ENCODE assay signal across 11 mouse cellular contexts in genomic region chr6:136964609-136965510, GRCm38 (mm10). TPM values are rescaled to one million over a fixed set of nuclear protein-coding genes. Genes with fewer than 3 reads are reported as not detected.
A peak's percentile ranks its signal among the peaks of the same experiment; 100 is the strongest.
DNase-seq lines count a peak whose midpoint lies in the region; ATAC-seq lines count a peak whose summit lies in the region.
"Had no signal": no experiment of that assay in that cellular context is flagged by ENCODE, and none has a peak within 500 bp of the region (broad histone marks: within the 10 kb centered on the region; RNA-seq: fewer than 3 reads in every experiment).

No protein-coding gene starts in this region.

- no peak overlapping the region for H3K27ac ChIP-seq in hindbrain, embryonic 11.5 days (ENCODE audit: low read depth, low read length)
- no peak overlapping the region for H3K27ac ChIP-seq in hindbrain, embryonic 13.5 days
- H3K27ac ChIP-seq: neural tube, embryonic 13.5 days had no signal

- no peaks in the 10 kb centered on the region for H3K36me3 ChIP-seq in hindbrain, embryonic 11.5 days (ENCODE audit: control insufficient read depth, insufficient read depth, low read length)
- H3K36me3 ChIP-seq in hindbrain, embryonic 13.5 days, result no peaks in the 10 kb centered on the region
- H3K36me3 ChIP-seq: neural tube, embryonic 13.5 days had no signal

- peak; percentile 65 for ATAC-seq in granulocyte monocyte progenitor cell, adult 5-6 weeks (replicated peaks; ENCODE audit: poor library complexity, severe bottlenecking)
- ATAC-seq in megakaryocyte progenitor cell, adult 5-6 weeks (replicated peaks; ENCODE audit: poor library complexity), result peak; percentile 68
- no peak for ATAC-seq in hindbrain, embryonic 11.5 days (ENCODE audit: low FRiP score)
- ATAC-seq in hindbrain, embryonic 13.5 days (ENCODE audit: low FRiP score), result no peak
- ATAC-seq: hindbrain, embryonic 16.5 days had no signal

- no peak overlapping the region for H3K4me2 ChIP-seq in hindbrain, embryonic 11.5 days (replicated peaks; ENCODE audit: low read depth, low read length)
- H3K4me2 ChIP-seq in hindbrain, embryonic 13.5 days, result no peak overlapping the region
- H3K4me2 ChIP-seq: neural tube, embryonic 13.5 days had no signal

- no peaks in the 10 kb centered on the region for H3K9me3 ChIP-seq in hindbrain, embryonic 11.5 days (ENCODE audit: control insufficient read depth, low read length)
- no peaks in the 10 kb centered on the region for H3K9me3 ChIP-seq in hindbrain, embryonic 13.5 days
- H3K9me3 ChIP-seq: neural tube, embryonic 13.5 days had no signal

- peak; percentile 64 for DNase-seq in 3T3-L1 (ENCODE audit: low read depth, low spot score)
- DNase-seq in 416B (ENCODE audit: low read depth), result peak; percentile 90
- DNase-seq in left cerebral cortex, adult 8-10 months (ENCODE audit: low spot score in 2 of 2), result no peak
- no peak for DNase-seq in hindbrain, embryonic 11.5 days (ENCODE audit: low spot score)
- no peak for DNase-seq in urinary bladder, postnatal 14 days (ENCODE audit: low spot score)

- no peak overlapping the region for H3K9ac ChIP-seq in hindbrain, embryonic 11.5 days (ENCODE audit: low read depth, low read length)
- no peak overlapping the region for H3K9ac ChIP-seq in hindbrain, embryonic 13.5 days
- H3K9ac ChIP-seq: neural tube, embryonic 13.5 days had no signal

- no peaks in the 10 kb centered on the region for H3K4me1 ChIP-seq in hindbrain, embryonic 11.5 days (replicated peaks; ENCODE audit: control insufficient read depth, insufficient read depth, low read length)
- H3K4me1 ChIP-seq in hindbrain, embryonic 13.5 days (replicated peaks), result no peaks in the 10 kb centered on the region
- H3K4me1 ChIP-seq: neural tube, embryonic 13.5 days had no signal

- 74% methylated on average over 13 of the region's 13 CpGs for WGBS in hindbrain, embryonic 11.5 days
- WGBS in hindbrain, embryonic 13.5 days, result 74% methylated on average over 13 of the region's 13 CpGs

- no peaks in the 10 kb centered on the region for H3K27me3 ChIP-seq in hindbrain, embryonic 11.5 days (ENCODE audit: control insufficient read depth, insufficient read depth, low read length)
- no peaks in the 10 kb centered on the region for H3K27me3 ChIP-seq in hindbrain, embryonic 13.5 days
- H3K27me3 ChIP-seq: neural tube, embryonic 13.5 days had no signal

- H3K4me3 ChIP-seq in hindbrain, embryonic 11.5 days (ENCODE audit: low read depth, low read length), result no peak overlapping the region
- H3K4me3 ChIP-seq in hindbrain, embryonic 13.5 days, result no peak overlapping the region
- H3K4me3 ChIP-seq: neural tube, embryonic 13.5 days had no signal

RNA-seq across cellular contexts. Expression of gene Arhgdib, which starts 23.2 kb away (rescaled TPM):
- total RNA-seq in granulocyte monocyte progenitor cell, adult 5-6 weeks (2014; fragmentation: Nextera tagmentation), result 1,912 and 2,149 TPM in 2 replicates
- total RNA-seq in granulocyte monocyte progenitor cell, adult 5-6 weeks (2017), result 1,225 and 1,275 TPM in 2 replicates
- 2,686 and 2,904 TPM in 2 replicates for total RNA-seq in megakaryocyte progenitor cell, adult 5-6 weeks (2015)
- 1,309 and 1,334 TPM in 2 replicates for total RNA-seq in megakaryocyte progenitor cell, adult 5-6 weeks (2017)
- total RNA-seq in left cerebral cortex, adult 8-10 months (2022), result 10 to 100 TPM; 16.0 to 24.1 (median 19.6) TPM
- 34.2 and 37.3 TPM in 2 replicates for polyA plus RNA-seq in hindbrain, embryonic 11.5 days (2014; fragmentation: Nextera tagmentation; extraction: Ambion mirVana)
- 16.7 and 19.2 TPM in 2 replicates for polyA plus RNA-seq in hindbrain, embryonic 13.5 days (2015; fragmentation: Nextera tagmentation; extraction: Ambion mirVana)

RNA-seq across cellular contexts. Expression of gene Pde6h, which starts 41.2 kb away (rescaled TPM):
- total RNA-seq in granulocyte monocyte progenitor cell, adult 5-6 weeks (2014; fragmentation: Nextera tagmentation), result not detected in 2 replicates
- 0.04 TPM in 1 of 2 replicates, not detected in the other for total RNA-seq in granulocyte monocyte progenitor cell, adult 5-6 weeks (2017)
- total RNA-seq in megakaryocyte progenitor cell, adult 5-6 weeks (2015), result 0.05 TPM in 1 of 2 replicates, not detected in the other
- total RNA-seq in megakaryocyte progenitor cell, adult 5-6 weeks (2017), result 0.03 and 0.08 TPM in 2 replicates
- 1 to 10 TPM in 2 of 4 experiments, under 1 TPM in 2; 0.44 to 3.0 (median 1.1) TPM for total RNA-seq in left cerebral cortex, adult 8-10 months (2022)
- polyA plus RNA-seq in hindbrain, embryonic 11.5 days (2014; fragmentation: Nextera tagmentation; extraction: Ambion mirVana), result not detected in 2 replicates
- polyA plus RNA-seq in hindbrain, embryonic 13.5 days (2015; fragmentation: Nextera tagmentation; extraction: Ambion mirVana), result not detected in 2 replicates
- polyA plus RNA-seq: embryonic facial prominence, embryonic 11.5 days; neural tube, embryonic 13.5 days had no signal

RNA-seq across cellular contexts. Expression of gene Erp27, which starts 42.9 kb away (rescaled TPM):
- 1.4 TPM in 1 of 2 replicates, not detected in the other for total RNA-seq in granulocyte monocyte progenitor cell, adult 5-6 weeks (2014; fragmentation: Nextera tagmentation)
- total RNA-seq in granulocyte monocyte progenitor cell, adult 5-6 weeks (2017), result 0.77 TPM in 1 of 2 replicates, not detected in the other
- total RNA-seq in megakaryocyte progenitor cell, adult 5-6 weeks (2015), result 1.0 and 4.4 TPM in 2 replicates
- 0.25 and 0.91 TPM in 2 replicates for total RNA-seq in megakaryocyte progenitor cell, adult 5-6 weeks (2017)
- total RNA-seq in left cerebral cortex, adult 8-10 months (2022), result not detected
- 0.34 TPM in 1 of 2 replicates, not detected in the other for polyA plus RNA-seq in hindbrain, embryonic 11.5 days (2014; fragmentation: Nextera tagmentation; extraction: Ambion mirVana)
- polyA plus RNA-seq in hindbrain, embryonic 13.5 days (2015; fragmentation: Nextera tagmentation; extraction: Ambion mirVana), result not detected in 2 replicates
- polyA plus RNA-seq: embryonic facial prominence, embryonic 11.5 days; neural tube, embryonic 13.5 days had no signal

Comparison
In these comparisons a context has a peak if more than half of its experiments do, and no peak if none do; other contexts are left out.
1. DNase-seq: peak in 3T3-L1 (single experiment) and 416B (single experiment); none in left cerebral cortex, adult 8-10 months (0 of 2), hindbrain, embryonic 11.5 days (single experiment) and urinary bladder, postnatal 14 days (single experiment).
2. ATAC-seq: peak in granulocyte monocyte progenitor cell, adult 5-6 weeks (single experiment) and megakaryocyte progenitor cell, adult 5-6 weeks (single experiment); none in hindbrain, embryonic 11.5 days (single experiment) and hindbrain, embryonic 13.5 days (single experiment).
3. RNA of gene Arhgdib, which starts 23.2 kb away (total RNA-seq): 1,309 to 2,904 TPM in megakaryocyte progenitor cell, adult 5-6 weeks and 1,225 to 2,149 TPM in granulocyte monocyte progenitor cell, adult 5-6 weeks; 16.0 to 24.1 TPM in left cerebral cortex, adult 8-10 months; every median in the first group is over 10 times any median in the second.